Mouse (Mus musculus): ENCODE results near the gene Mindy4. TPM values are rescaled to one million over a fixed set of nuclear protein-coding genes. Genes with fewer than 3 reads are reported as not detected.

Gene Mindy4
- polyA plus RNA-seq, 1 experiment from 2014 or later: 2.9 TPM

GRCm38 (mm10) chr6:55341688-55342087 lies 138.5 kb downstream of the Mindy4 start:
- Histone ChIP-seq H3K36me3 (ENCODE audit: control insufficient read depth, insufficient read depth, low read length) (no peaks in the 10 kb centered on the region), H3K27me3 (ENCODE audit: control insufficient read depth, insufficient read depth, low read length) (no peaks in the 10 kb centered on the region), H3K27ac (replicated peaks) (0 out of 2 replicates have a peak overlapping the region, but pooled peaks have one; percentile 18), H3K4me1 (replicated peaks; ENCODE audit: control insufficient read depth, insufficient read depth) (peaks cover 6% of the 10 kb centered on the region), H3K9ac (ENCODE audit: low read length) (no peak overlapping the region), H3K4me2 (replicated peaks; ENCODE audit: low read depth) (no peak overlapping the region), H3K4me3 (ENCODE audit: low read depth, low read length) (no peak overlapping the region), H3K9me3 (ENCODE audit: control insufficient read depth, low read length) (no peaks in the 10 kb centered on the region)
- TF ChIP-seq EP300 (optimal IDR thresholded peaks at IDR 0.05): no peak
- TF ChIP-seq CTCF (IDR thresholded peaks at IDR 0.05; ENCODE audit: low read depth): no peak
- DNase-seq (ENCODE audit: low spot score) (peak; percentile 82), ATAC-seq (ENCODE audit: low FRiP score, low TSS enrichment) (peak; percentile 91)
- WGBS: 29% methylated on average over 5 of the region's 5 CpGs

GRCm38 (mm10) chr6:55342328-55342727 lies 139.1 kb downstream of the Mindy4 start:
- DNase-seq (ENCODE audit: low spot score): peak; percentile 50
- ATAC-seq (ENCODE audit: low FRiP score, low TSS enrichment): peak; percentile 27

DNA sequence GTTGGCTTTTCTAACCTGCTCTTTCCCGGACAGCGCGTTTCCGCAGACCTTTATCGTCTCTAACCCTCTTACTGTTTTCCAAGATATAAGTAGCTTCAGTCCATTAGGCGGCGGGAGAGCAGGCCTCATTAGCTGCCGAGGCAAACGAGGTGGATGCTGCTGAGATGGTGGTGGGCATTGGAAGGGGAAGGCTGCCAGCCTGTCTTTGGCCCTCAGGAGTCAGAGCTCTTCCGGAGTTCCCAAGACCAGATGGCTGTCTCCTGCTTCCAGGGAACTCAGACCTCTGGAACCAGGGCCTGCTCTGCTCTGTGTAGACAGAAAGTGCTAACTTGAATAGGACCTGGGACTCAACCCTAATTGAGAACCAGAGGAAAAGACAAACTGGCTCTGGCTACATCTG lies 140.3 kb downstream of the Mindy4 start:
- peaks cover 6% of the 10 kb centered on the region for H3K4me1 ChIP-seq (replicated peaks; ENCODE audit: control insufficient read depth, insufficient read depth)
- no peaks in the 10 kb centered on the region for H3K36me3 ChIP-seq (ENCODE audit: control insufficient read depth, insufficient read depth, low read length)
- H3K4me3 ChIP-seq (ENCODE audit: low read depth, low read length): no peak overlapping the region
- H3K27me3 ChIP-seq (ENCODE audit: control insufficient read depth, insufficient read depth, low read length): no peaks in the 10 kb centered on the region
- no peak overlapping the region for H3K4me2 ChIP-seq (replicated peaks; ENCODE audit: low read depth)
- WGBS: 90% methylated on average over 10 of the region's 10 CpGs
- no peak overlapping the region for H3K9ac ChIP-seq (ENCODE audit: low read length)
- TF ChIP-seq EP300 (optimal IDR thresholded peaks at IDR 0.05) (no peak), CTCF (IDR thresholded peaks at IDR 0.05; ENCODE audit: low read depth) (no peak)
- DNase-seq (ENCODE audit: low spot score) (no peak), ATAC-seq (ENCODE audit: low FRiP score, low TSS enrichment) (no peak)
- no peak overlapping the region for H3K27ac ChIP-seq (replicated peaks)
- H3K9me3 ChIP-seq (ENCODE audit: control insufficient read depth, low read length): no peaks in the 10 kb centered on the region

More at GRCm38 (mm10) chr6:55342328-55342727, 139.1 kb downstream of the Mindy4 start:
- no peak for TF ChIP-seq EP300 (optimal IDR thresholded peaks at IDR 0.05)
- TF ChIP-seq CTCF (IDR thresholded peaks at IDR 0.05; ENCODE audit: low read depth): no peak
- peaks cover 6% of the 10 kb centered on the region for H3K4me1 ChIP-seq (replicated peaks; ENCODE audit: control insufficient read depth, insufficient read depth)
- H3K4me2 ChIP-seq (replicated peaks; ENCODE audit: low read depth): no peak overlapping the region
- no peak overlapping the region for H3K4me3 ChIP-seq (ENCODE audit: low read depth, low read length)
- 42% methylated on average over 9 of the region's 9 CpGs for WGBS
- no peaks in the 10 kb centered on the region for H3K27me3 ChIP-seq (ENCODE audit: control insufficient read depth, insufficient read depth, low read length)
- no peaks in the 10 kb centered on the region for H3K9me3 ChIP-seq (ENCODE audit: control insufficient read depth, low read length)
- peak overlapping the region; percentile 61 for H3K27ac ChIP-seq (replicated peaks)
- no peaks in the 10 kb centered on the region for H3K36me3 ChIP-seq (ENCODE audit: control insufficient read depth, insufficient read depth, low read length)
- no peak overlapping the region for H3K9ac ChIP-seq (ENCODE audit: low read length)

DNA sequence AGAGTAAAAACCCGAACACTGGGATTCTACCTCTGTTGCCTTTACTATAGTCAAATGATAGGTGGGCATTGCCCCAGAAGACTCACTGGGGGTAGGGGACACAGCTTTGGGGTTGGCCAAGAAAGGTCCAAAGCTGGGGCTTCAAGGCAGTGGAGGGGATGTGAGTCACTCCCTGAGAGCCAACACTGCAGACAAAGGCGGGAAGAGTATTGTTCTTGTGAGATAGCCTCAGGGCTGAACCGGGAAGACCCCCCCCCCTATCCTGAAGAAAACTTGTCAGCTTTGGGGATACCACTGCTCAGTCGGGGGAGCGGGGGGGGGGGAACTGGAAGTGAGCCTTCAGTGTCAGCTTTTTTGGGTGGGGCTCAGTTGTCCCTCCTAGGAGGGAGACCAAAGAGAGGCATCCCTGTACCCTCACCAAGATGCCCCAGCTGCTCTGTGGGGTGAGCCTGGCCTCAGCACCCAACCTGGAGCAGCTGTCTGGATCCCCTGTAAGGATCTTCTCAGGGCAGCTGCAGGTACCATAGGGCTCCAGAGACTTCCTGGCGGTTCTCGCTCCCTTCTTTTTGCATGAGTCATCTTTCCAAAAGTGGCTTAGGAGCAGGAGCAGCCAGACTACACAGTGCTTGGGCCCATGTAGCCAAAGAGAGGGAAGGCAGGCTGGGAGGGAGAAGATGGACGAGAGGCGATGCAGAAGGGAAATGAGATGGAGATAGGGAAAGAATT lies 141.3 kb downstream of the Mindy4 start:
- ATAC-seq (ENCODE audit: low FRiP score, low TSS enrichment): no peak
- no peaks in the 10 kb centered on the region for H3K9me3 ChIP-seq (ENCODE audit: control insufficient read depth, low read length)
- no peaks in the 10 kb centered on the region for H3K27me3 ChIP-seq (ENCODE audit: control insufficient read depth, insufficient read depth, low read length)
- TF ChIP-seq EP300 (optimal IDR thresholded peaks at IDR 0.05) (no peak), CTCF (IDR thresholded peaks at IDR 0.05; ENCODE audit: low read depth) (no peak)
- peaks cover 6% of the 10 kb centered on the region for H3K4me1 ChIP-seq (replicated peaks; ENCODE audit: control insufficient read depth, insufficient read depth)
- no peak overlapping the region for H3K4me2 ChIP-seq (replicated peaks; ENCODE audit: low read depth)
- no peaks in the 10 kb centered on the region for H3K36me3 ChIP-seq (ENCODE audit: control insufficient read depth, insufficient read depth, low read length)
- no peak overlapping the region for H3K9ac ChIP-seq (ENCODE audit: low read length)
- no peak overlapping the region for H3K4me3 ChIP-seq (ENCODE audit: low read depth, low read length)
- WGBS: 77% methylated on average over 9 of the region's 9 CpGs
- DNase-seq (ENCODE audit: low spot score): no peak
- no peak overlapping the region for H3K27ac ChIP-seq (replicated peaks)

DNA sequence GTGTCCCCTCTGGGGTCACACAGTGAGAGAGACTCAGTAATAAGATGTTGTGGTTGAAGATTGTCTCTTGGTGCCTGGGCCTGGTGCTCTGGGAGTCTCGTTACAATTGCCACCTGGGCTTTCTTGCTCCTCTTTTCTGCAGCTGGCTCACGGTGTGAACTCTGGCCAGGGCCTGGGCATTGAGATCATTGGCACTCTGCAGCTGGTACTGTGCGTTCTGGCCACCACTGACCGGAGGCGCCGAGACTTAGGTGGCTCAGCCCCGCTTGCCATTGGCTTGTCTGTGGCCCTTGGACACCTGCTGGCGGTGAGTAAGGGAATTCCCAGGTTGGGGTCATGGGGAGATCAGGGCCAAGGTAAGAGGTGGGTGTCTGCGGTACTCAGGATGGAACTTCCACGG lies 142.1 kb downstream of the Mindy4 start:
- TF ChIP-seq EP300 (optimal IDR thresholded peaks at IDR 0.05): no peak
- no peak for TF ChIP-seq CTCF (IDR thresholded peaks at IDR 0.05; ENCODE audit: low read depth)
- 92% methylated on average over 10 of the region's 10 CpGs for WGBS
- H3K4me3 ChIP-seq (ENCODE audit: low read depth, low read length): no peak overlapping the region
- ATAC-seq (ENCODE audit: low FRiP score, low TSS enrichment) (no peak), DNase-seq (ENCODE audit: low spot score) (peak; percentile 12)
- no peaks in the 10 kb centered on the region for H3K27me3 ChIP-seq (ENCODE audit: control insufficient read depth, insufficient read depth, low read length)
- H3K9me3 ChIP-seq (ENCODE audit: control insufficient read depth, low read length): no peaks in the 10 kb centered on the region
- peaks cover 6% of the 10 kb centered on the region for H3K4me1 ChIP-seq (replicated peaks; ENCODE audit: control insufficient read depth, insufficient read depth)
- no peak overlapping the region for H3K4me2 ChIP-seq (replicated peaks; ENCODE audit: low read depth)
- no peaks in the 10 kb centered on the region for H3K36me3 ChIP-seq (ENCODE audit: control insufficient read depth, insufficient read depth, low read length)
- no peak overlapping the region for H3K9ac ChIP-seq (ENCODE audit: low read length)
- H3K27ac ChIP-seq (replicated peaks): no peak overlapping the region

- Histone ChIP-seq H3K27ac (replicated peaks) (no peak overlapping the region), H3K9ac (ENCODE audit: low read length) (no peak overlapping the region), H3K9me3 (ENCODE audit: control insufficient read depth, low read length) (no peaks in the 10 kb centered on the region), H3K4me2 (replicated peaks; ENCODE audit: low read depth) (no peak overlapping the region), H3K27me3 (ENCODE audit: control insufficient read depth, insufficient read depth, low read length) (no peaks in the 10 kb centered on the region), H3K4me3 (ENCODE audit: low read depth, low read length) (no peak overlapping the region), H3K4me1 (replicated peaks; ENCODE audit: control insufficient read depth, insufficient read depth) (peaks cover 4% of the 10 kb centered on the region), H3K36me3 (ENCODE audit: control insufficient read depth, insufficient read depth, low read length) (no peaks in the 10 kb centered on the region)
- no peak for ATAC-seq (ENCODE audit: low FRiP score, low TSS enrichment)
- no peak for TF ChIP-seq EP300 (optimal IDR thresholded peaks at IDR 0.05)
- no peak for TF ChIP-seq CTCF (IDR thresholded peaks at IDR 0.05; ENCODE audit: low read depth)
- DNase-seq (ENCODE audit: low spot score): peak; percentile 11
- 73% methylated on average over 7 of the region's 7 CpGs for WGBS
These were observed 143.3 kb downstream of the Mindy4 start for GRCm38 (mm10) chr6:55346491-55346890.

Measured in stomach, postnatal 0 days (tissue).